Mouse (Mus musculus) kidney, adult 11 months (tissue): ENCODE results near the gene Rpl12.
A peak's percentile ranks its signal among the peaks of the same experiment; 100 is the strongest.

ENCODE experiments used
- DNase-seq: peaks from one replicate; pipeline ENCODE4 v3.0.0; 2022

Rpl12 gene

GRCm38 (mm10) chr2:32961192-32961995 is at the start of gene Rpl12, which contains the start of gene Lrsam1:
Gene Rpl12 (plus strand): TSS chr2:32961559.
Gene Lrsam1 (minus strand): TSS chr2:32961614.
- peak; percentile 91 for DNase-seq

GRCm38 (mm10) chr2:32911639-32912182 is 49.6 kb upstream of the Rpl12 start:
- no peak for DNase-seq

- DNase-seq, result peak; percentile 64
Measured at GRCm38 (mm10) chr2:32912210-32912804, 49.1 kb upstream of the Rpl12 start.

GRCm38 (mm10) chr2:32914362-32914761 is 47.0 kb upstream of the Rpl12 start:
- no peak for DNase-seq

- DNase-seq, result peak; percentile 60
Measured at GRCm38 (mm10) chr2:32914896-32915295, 46.5 kb upstream of the Rpl12 start.

- no peak for DNase-seq
Measured at GRCm38 (mm10) chr2:32917526-32917925, 43.8 kb upstream of the Rpl12 start.

GRCm38 (mm10) chr2:32918391-32918790 is 43.0 kb upstream of the Rpl12 start:
- DNase-seq, result no peak

- DNase-seq, result no peak
Measured at GRCm38 (mm10) chr2:32921235-32921634, 40.1 kb upstream of the Rpl12 start.

GRCm38 (mm10) chr2:32921801-32922380 is 39.5 kb upstream of the Rpl12 start:
- DNase-seq, result no peak

GRCm38 (mm10) chr2:32922564-32922963 is 38.8 kb upstream of the Rpl12 start:
- DNase-seq, result no peak

- no peak for DNase-seq
Measured at GRCm38 (mm10) chr2:32923551-32924250, 37.7 kb upstream of the Rpl12 start.

GRCm38 (mm10) chr2:32924306-32924844 is 37.0 kb upstream of the Rpl12 start:
- DNase-seq, result no peak

- DNase-seq, result no peak
Measured at GRCm38 (mm10) chr2:32926330-32927075, 34.9 kb upstream of the Rpl12 start.

GRCm38 (mm10) chr2:32927624-32928234 is 33.6 kb upstream of the Rpl12 start:
- DNase-seq, result no peak

GRCm38 (mm10) chr2:32928235-32928946 is 33.0 kb upstream of the Rpl12 start:
- peak; percentile 50 for DNase-seq

- DNase-seq, result no peak
Measured at GRCm38 (mm10) chr2:32928947-32929829, 32.2 kb upstream of the Rpl12 start.

GRCm38 (mm10) chr2:32931730-32932129 is 29.6 kb upstream of the Rpl12 start:
- DNase-seq, result no peak

GRCm38 (mm10) chr2:32938741-32939140 is 22.6 kb upstream of the Rpl12 start:
- DNase-seq, result no peak

GRCm38 (mm10) chr2:32939418-32939817 is 21.9 kb upstream of the Rpl12 start:
- no peak for DNase-seq

- DNase-seq, result no peak
Measured at GRCm38 (mm10) chr2:32940483-32940882, 20.9 kb upstream of the Rpl12 start.
